Mouse (Mus musculus): ENCODE measurements around the gene Gga1.

GRCm38 (mm10) chr15:78898507-78899001, 21.6 kb downstream of the Gga1 start:
- TF ChIP-seq GATA1 (IDR thresholded peaks at IDR 0.05; ENCODE audit: borderline replicate concordance, low read length) (no peak), FLI1 (IDR thresholded peaks at IDR 0.05; ENCODE audit: low read length) (no peak)
